In genomic region chr3:147545329-147546006, GRCm38 (mm10) we compare ENCODE assay signal across 26 mouse cellular contexts.
DNase-seq lines count a peak whose midpoint lies in the region; ATAC-seq and TF ChIP-seq lines count a peak whose summit lies in the region.
"Had no signal": no experiment of that assay in that cellular context is flagged by ENCODE, and none has a peak within 500 bp of the region (broad histone marks: within the 10 kb centered on the region; RNA-seq: fewer than 3 reads in every experiment).

No protein-coding gene starts in this region.

- H3K9me3 ChIP-seq in lung, embryonic 14.5 days (ENCODE audit: low read depth, low read length) = no peaks in the 10 kb centered on the region
- H3K9me3 ChIP-seq in CH12.LX (replicated peaks; ENCODE audit: low read length) = no peaks in the 10 kb centered on the region
- H3K9me3 ChIP-seq in embryonic facial prominence, embryonic 10.5 days = no peaks in the 10 kb centered on the region
- H3K9me3 ChIP-seq in limb, embryonic 13.5 days = no peaks in the 10 kb centered on the region
- no peaks in the 10 kb centered on the region for H3K9me3 ChIP-seq in forebrain, embryonic 15.5 days
- H3K9me3 ChIP-seq: embryonic facial prominence, embryonic 13.5 days; forebrain, embryonic 13.5 days; hindbrain, embryonic 12.5 days; midbrain, embryonic 15.5 days; neural tube, embryonic 13.5 days had no signal

- H3K36me3 ChIP-seq in lung, embryonic 14.5 days (ENCODE audit: insufficient read depth) = no peaks in the 10 kb centered on the region
- no peaks in the 10 kb centered on the region for H3K36me3 ChIP-seq in CH12.LX (replicated peaks in 1 of 2; ENCODE audit: control insufficient read depth in 1 of 2, insufficient read depth in 1 of 2, low read length in 1 of 2)
- H3K36me3 ChIP-seq in embryonic facial prominence, embryonic 10.5 days (replicated peaks) = no peaks in the 10 kb centered on the region
- no peaks in the 10 kb centered on the region for H3K36me3 ChIP-seq in limb, embryonic 13.5 days
- H3K36me3 ChIP-seq in kidney, adult 2 months (ENCODE audit: control insufficient read depth, insufficient read depth, low read length) = no peaks in the 10 kb centered on the region
- no peaks in the 10 kb centered on the region for H3K36me3 ChIP-seq in forebrain, embryonic 15.5 days
- H3K36me3 ChIP-seq: embryonic facial prominence, embryonic 13.5 days; hindbrain, embryonic 12.5 days; midbrain, embryonic 15.5 days; neural tube, embryonic 13.5 days had no signal

- peak; percentile 11 for DNase-seq in lung, embryonic 14.5 days
- DNase-seq in lung, adult 2 months = no peak
- no peak for DNase-seq in CH12.LX (ENCODE audit: extremely low read depth)
- peak; percentile 16 for DNase-seq in embryonic facial prominence, embryonic 10.5 days (ENCODE audit: low spot score)
- no peak for DNase-seq in kidney, adult 2 months
- DNase-seq: adrenal gland, postnatal 10 days; cerebellum, adult 2 months; cerebellum, postnatal 36 days; gastrocnemius, postnatal 10 days; kidney, adult 11 months; kidney, postnatal 10 days; left cerebral cortex, postnatal 4 days; liver, postnatal 0 days; right cerebral cortex, postnatal 4 days; thymus, postnatal 14 days had no signal

- TF ChIP-seq POLR2A in lung, adult 2 months (IDR thresholded peaks at IDR 0.05; ENCODE audit: borderline replicate concordance, extremely low read depth, low read depth, low read length) = no peak
- no peak for TF ChIP-seq POLR2A in CH12.LX (IDR thresholded peaks at IDR 0.05; ENCODE audit: low read depth, low read length)
- TF ChIP-seq POLR2A in kidney, adult 2 months (IDR thresholded peaks at IDR 0.05; ENCODE audit: low read depth, low read length) = no peak

- dilution Hi-C loops in CH12.LX (cut with MboI; ENCODE audit: extremely low pct_ligation_motif_present, extremely low pct_unique_long_range_greater_than_20kb, low sequenced_read_pairs) = no loop called here

- peak; percentile 65; the same call in 1 of the 2 replicates for ATAC-seq in lung, embryonic 14.5 days (ENCODE audit: insufficient read depth)
- no peak; the same call in 1 of the 2 replicates for ATAC-seq in limb, embryonic 13.5 days (ENCODE audit: low FRiP score, low read depth)
- ATAC-seq in forebrain, embryonic 15.5 days (replicated peaks) = no peak
- ATAC-seq: activated CD4-positive, CD25-positive, alpha-beta regulatory T cell, adult 4 months; forebrain, embryonic 13.5 days; liver, postnatal 0 days; midbrain, embryonic 15.5 days had no signal

- no peak for TF ChIP-seq EP300 in CH12.LX (IDR thresholded peaks at IDR 0.05; ENCODE audit: low read length)

- H3K79me2 ChIP-seq in CH12.LX (replicated peaks; ENCODE audit: control insufficient read depth, extremely low read depth, insufficient read depth, poor library complexity, severe bottlenecking) = no peaks in the 10 kb centered on the region

- H3K4me1 ChIP-seq in lung, embryonic 14.5 days (ENCODE audit: insufficient read depth) = no peaks in the 10 kb centered on the region
- no peaks in the 10 kb centered on the region for H3K4me1 ChIP-seq in lung, adult 2 months (ENCODE audit: control insufficient read depth, insufficient read depth, low read length)
- H3K4me1 ChIP-seq in CH12.LX (ENCODE audit: control insufficient read depth in 1 of 2, insufficient read depth in 2 of 2) = no peaks in the 10 kb centered on the region
- no peaks in the 10 kb centered on the region for H3K4me1 ChIP-seq in embryonic facial prominence, embryonic 10.5 days
- peaks cover 5% of the 10 kb centered on the region; the same call in 1 of the 2 replicates for H3K4me1 ChIP-seq in limb, embryonic 13.5 days
- no peaks in the 10 kb centered on the region for H3K4me1 ChIP-seq in kidney, adult 2 months (ENCODE audit: control insufficient read depth, insufficient read depth, low read length)
- H3K4me1 ChIP-seq in forebrain, embryonic 15.5 days = no peaks in the 10 kb centered on the region
- H3K4me1 ChIP-seq: embryonic facial prominence, embryonic 13.5 days; forebrain, embryonic 13.5 days; hindbrain, embryonic 12.5 days; midbrain, embryonic 15.5 days; neural tube, embryonic 13.5 days had no signal

- no peak for TF ChIP-seq RAD21 in CH12.LX (IDR thresholded peaks at IDR 0.05; ENCODE audit: low read depth, low read length)

- 39% methylated on average over 6 of the region's 6 CpGs for WGBS in lung, embryonic 14.5 days
- 56% methylated on average over 6 of the region's 6 CpGs for WGBS in lung, adult 2 months
- 67% methylated on average over 6 of the region's 6 CpGs for WGBS in embryonic facial prominence, embryonic 10.5 days
- 33% methylated on average over 6 of the region's 6 CpGs for WGBS in limb, embryonic 13.5 days
- 40% methylated on average over 6 of the region's 6 CpGs for WGBS in kidney, adult 2 months
- 76% methylated on average over 6 of the region's 6 CpGs for WGBS in forebrain, embryonic 15.5 days

- H3K9ac ChIP-seq in lung, embryonic 14.5 days = no peak overlapping the region
- no peak overlapping the region for H3K9ac ChIP-seq in CH12.LX (ENCODE audit: insufficient read depth, low read depth)
- H3K9ac ChIP-seq in limb, embryonic 13.5 days = no peak overlapping the region
- no peak overlapping the region for H3K9ac ChIP-seq in forebrain, embryonic 15.5 days (replicated peaks)
- H3K9ac ChIP-seq: embryonic facial prominence, embryonic 13.5 days; forebrain, embryonic 13.5 days; hindbrain, embryonic 12.5 days; liver, postnatal 0 days; midbrain, embryonic 15.5 days; neural tube, embryonic 13.5 days had no signal

- H3K27me3 ChIP-seq in lung, embryonic 14.5 days (ENCODE audit: insufficient read depth, low read length) = no peaks in the 10 kb centered on the region
- no peaks in the 10 kb centered on the region for H3K27me3 ChIP-seq in CH12.LX (replicated peaks)
- H3K27me3 ChIP-seq in embryonic facial prominence, embryonic 10.5 days (replicated peaks; ENCODE audit: low read depth, poor library complexity, severe bottlenecking) = no peaks in the 10 kb centered on the region
- no peaks in the 10 kb centered on the region for H3K27me3 ChIP-seq in limb, embryonic 13.5 days
- H3K27me3 ChIP-seq in kidney, adult 2 months (replicated peaks; ENCODE audit: control insufficient read depth, insufficient read depth, low read length) = no peaks in the 10 kb centered on the region
- no peaks in the 10 kb centered on the region for H3K27me3 ChIP-seq in forebrain, embryonic 15.5 days
- H3K27me3 ChIP-seq: embryonic facial prominence, embryonic 13.5 days; forebrain, embryonic 13.5 days; hindbrain, embryonic 12.5 days; midbrain, embryonic 15.5 days; neural tube, embryonic 13.5 days had no signal

- in situ Hi-C loops in CH12.LX (cut with MboI; ENCODE audit: low pct_ligation_motif_present, low pct_unique_long_range_greater_than_20kb, low sequenced_read_pairs) = no loop called here

- H3K4me2 ChIP-seq in lung, embryonic 14.5 days = no peak overlapping the region
- H3K4me2 ChIP-seq in CH12.LX (ENCODE audit: insufficient read depth, low read depth, poor library complexity, severe bottlenecking) = peak overlapping the region; percentile 55; the same call in 1 of the 2 replicates
- H3K4me2 ChIP-seq in limb, embryonic 13.5 days (replicated peaks) = 0 out of 2 replicates have a peak overlapping the region, but pooled peaks have one; percentile 7
- H3K4me2 ChIP-seq in forebrain, embryonic 15.5 days (replicated peaks) = no peak overlapping the region
- H3K4me2 ChIP-seq: embryonic facial prominence, embryonic 13.5 days; forebrain, embryonic 13.5 days; heart, embryonic 11.5 days; hindbrain, embryonic 12.5 days; liver, embryonic 11.5 days; midbrain, embryonic 15.5 days; neural tube, embryonic 13.5 days had no signal

- no peak overlapping the region; the same call in 1 of the 2 replicates for H3K27ac ChIP-seq in lung, embryonic 14.5 days (ENCODE audit: low read depth)
- no peak overlapping the region for H3K27ac ChIP-seq in CH12.LX (ENCODE audit: insufficient read depth, low read depth)
- H3K27ac ChIP-seq in embryonic facial prominence, embryonic 10.5 days (replicated peaks) = no peak overlapping the region
- H3K27ac ChIP-seq in limb, embryonic 13.5 days = peak overlapping the region; percentile 33; the same call in 1 of the 2 replicates
- H3K27ac ChIP-seq in kidney, adult 2 months (ENCODE audit: insufficient read depth, low read depth, low read length) = no peak overlapping the region
- no peak overlapping the region for H3K27ac ChIP-seq in forebrain, embryonic 15.5 days (replicated peaks)
- H3K27ac ChIP-seq: embryonic facial prominence, embryonic 13.5 days; forebrain, embryonic 13.5 days; hindbrain, embryonic 12.5 days; midbrain, embryonic 15.5 days; neural tube, embryonic 13.5 days had no signal

- H3K4me3 ChIP-seq in lung, embryonic 14.5 days (ENCODE audit: low read depth, low read length) = no peak overlapping the region
- no peak overlapping the region for H3K4me3 ChIP-seq in lung, adult 2 months (replicated peaks; ENCODE audit: extremely low read depth, low read depth, low read length)
- H3K4me3 ChIP-seq in CH12.LX (replicated peaks in 1 of 3; ENCODE audit: low read depth in 2 of 3, low read length in 2 of 3, poor library complexity in 1 of 3) = no peak overlapping the region
- H3K4me3 ChIP-seq in embryonic facial prominence, embryonic 10.5 days = no peak overlapping the region
- H3K4me3 ChIP-seq in limb, embryonic 13.5 days = no peak overlapping the region
- H3K4me3 ChIP-seq in kidney, adult 2 months (ENCODE audit: insufficient read depth, low read depth, low read length) = no peak overlapping the region
- no peak overlapping the region for H3K4me3 ChIP-seq in forebrain, embryonic 15.5 days
- H3K4me3 ChIP-seq: embryonic facial prominence, embryonic 13.5 days; forebrain, embryonic 13.5 days; hindbrain, embryonic 12.5 days; midbrain, embryonic 15.5 days; myocyte; neural tube, embryonic 13.5 days had no signal

- TF ChIP-seq CTCF in lung, embryonic 14.5 days (IDR thresholded peaks at IDR 0.05; ENCODE audit: low read depth) = no peak
- TF ChIP-seq CTCF in lung, adult 2 months (IDR thresholded peaks at IDR 0.05; ENCODE audit: insufficient read depth, low read length) = no peak
- no peak for TF ChIP-seq CTCF in CH12.LX (conservative IDR thresholded peaks at IDR 0.05 in 1 of 2, IDR thresholded peaks at IDR 0.05 in 1 of 2; ENCODE audit: low read depth in 2 of 2, low read length in 2 of 2)
- TF ChIP-seq CTCF in kidney, adult 2 months (conservative IDR thresholded peaks at IDR 0.05; ENCODE audit: insufficient read depth, insufficient read length, low read depth, low read length) = no peak

TF ChIP-seq in CH12.LX, 34 proteins besides CTCF, POLR2A, EP300 and RAD21 (continues in another document):
- TF ChIP-seq GABPA (IDR thresholded peaks at IDR 0.05; ENCODE audit: insufficient replicate concordance, low read depth, low read length) (no peak), TCF12 (IDR thresholded peaks at IDR 0.05; ENCODE audit: low read depth, low read length) (no peak), ZKSCAN1 (IDR thresholded peaks at IDR 0.05; ENCODE audit: borderline replicate concordance, low read depth, low read length) (no peak), CHD1 (IDR thresholded peaks at IDR 0.05; ENCODE audit: low read depth, low read length) (no peak), E2F4 (IDR thresholded peaks at IDR 0.05; ENCODE audit: insufficient replicate concordance, low read depth, low read length) (no peak), ZMIZ1 (IDR thresholded peaks at IDR 0.05; ENCODE audit: low read depth, low read length) (no peak), JUND (conservative IDR thresholded peaks at IDR 0.05; ENCODE audit: low read depth, low read length) (no peak), TBP (conservative IDR thresholded peaks at IDR 0.05; ENCODE audit: low read depth, low read length) (no peak)

Comparison
In these comparisons a context has a peak if more than half of its experiments do, and no peak if none do; other contexts are left out.
1. DNase-seq: peak in lung, embryonic 14.5 days (single experiment) and embryonic facial prominence, embryonic 10.5 days (single experiment); none in lung, adult 2 months (single experiment), CH12.LX (single experiment) and kidney, adult 2 months (single experiment).
2. H3K4me2 ChIP-seq: peak in CH12.LX (single experiment) and limb, embryonic 13.5 days (single experiment); none in lung, embryonic 14.5 days (single experiment) and forebrain, embryonic 15.5 days (single experiment).